Mouse (Mus musculus) embryo, embryonic 11 days (tissue): ENCODE data around the gene Tnfrsf11a.
"Not testable (repeated sequence)": the region's sequence is repeated elsewhere in the genome, so short reads cannot be mapped to it uniquely, and the experiment has no call there.

Experiments used
- DNase-seq: peaks from one replicate; pipeline ENCODE4 v3.0.0-alpha.2; 2015

The Tnfrsf11a gene

GRCm38 (mm10) chr1:105780457-105781364, at the start of gene Tnfrsf11a:
Gene Tnfrsf11a (plus strand): TSS chr1:105780718.
- DNase-seq, result peak; percentile 63

GRCm38 (mm10) chr1:105735318-105735717, 45.2 kb upstream of the Tnfrsf11a start:
- DNase-seq, result peak; percentile 4

- no peak for DNase-seq
Observed at GRCm38 (mm10) chr1:105738334-105738733, 42.2 kb upstream of the Tnfrsf11a start.

GRCm38 (mm10) chr1:105739493-105739892, 41.0 kb upstream of the Tnfrsf11a start:
- DNase-seq, result no peak

GRCm38 (mm10) chr1:105742481-105742880, 38.0 kb upstream of the Tnfrsf11a start:
- DNase-seq, result no peak

- DNase-seq, result no peak
Observed at GRCm38 (mm10) chr1:105746444-105746843, 34.1 kb upstream of the Tnfrsf11a start.

GRCm38 (mm10) chr1:105746858-105747596, 33.5 kb upstream of the Tnfrsf11a start:
- DNase-seq, result no peak

GRCm38 (mm10) chr1:105748091-105748799, 32.3 kb upstream of the Tnfrsf11a start:
- DNase-seq, result no peak

GRCm38 (mm10) chr1:105752196-105752595, 28.3 kb upstream of the Tnfrsf11a start:
- DNase-seq, result no peak

GRCm38 (mm10) chr1:105752944-105753343, 27.6 kb upstream of the Tnfrsf11a start:
- DNase-seq, result no peak

- no peak for DNase-seq
Observed at GRCm38 (mm10) chr1:105758798-105759197, 21.7 kb upstream of the Tnfrsf11a start.

- no peak for DNase-seq
Observed at GRCm38 (mm10) chr1:105759422-105760165, 20.9 kb upstream of the Tnfrsf11a start.

- DNase-seq, result no peak
Observed at GRCm38 (mm10) chr1:105765586-105765985, 14.9 kb upstream of the Tnfrsf11a start.

GRCm38 (mm10) chr1:105766099-105766498, 14.4 kb upstream of the Tnfrsf11a start:
- not testable (repeated sequence) for DNase-seq

GRCm38 (mm10) chr1:105768397-105768796, 12.1 kb upstream of the Tnfrsf11a start:
- DNase-seq, result no peak

GRCm38 (mm10) chr1:105770685-105771084, 9.8 kb upstream of the Tnfrsf11a start:
- DNase-seq, result no peak

GRCm38 (mm10) chr1:105776426-105776825, 4.1 kb upstream of the Tnfrsf11a start:
- no peak for DNase-seq

- DNase-seq, result no peak
Observed at GRCm38 (mm10) chr1:105780079-105780456, 450 bp upstream of the Tnfrsf11a start.

- DNase-seq, result no peak
Observed at GRCm38 (mm10) chr1:105781391-105782146, 1.1 kb downstream of the Tnfrsf11a start.

GRCm38 (mm10) chr1:105784257-105785016, 3.9 kb downstream of the Tnfrsf11a start:
- no peak for DNase-seq

GRCm38 (mm10) chr1:105785146-105785545, 4.6 kb downstream of the Tnfrsf11a start:
- no peak for DNase-seq
